Mouse (Mus musculus): ENCODE measurements around the gene Papolg.

GRCm38 (mm10) chr11:23821652-23822051 is 73.4 kb downstream of the Papolg start:
- no peak for TF ChIP-seq CTCF (conservative IDR thresholded peaks at IDR 0.05; ENCODE audit: insufficient read depth, insufficient read length, low read depth, low read length)
- TF ChIP-seq POLR2A (IDR thresholded peaks at IDR 0.05; ENCODE audit: low read depth, low read length) = no peak
